Mouse (Mus musculus): ENCODE data around the gene Xntrpc.
"Not testable (repeated sequence)": the region's sequence is repeated elsewhere in the genome, so short reads cannot be mapped to it uniquely, and the experiment has no call there.

Gene Xntrpc

GRCm38 (mm10) chr7:102065046-102065891 is at the start of gene Xntrpc, which contains the start of the genes Rnf121 and Xndc1:
TSS of gene Xntrpc (plus strand) at chr7:102065713.
TSS of gene Rnf121 (minus strand) at chr7:102065469.
TSS of gene Xndc1 (plus strand) at chr7:102065511.
- peak; percentile 92 for DNase-seq

- DNase-seq: no peak
These were observed 48.6 kb upstream of the Xntrpc start for GRCm38 (mm10) chr7:102016936-102017335.

GRCm38 (mm10) chr7:102017452-102017851 is 48.1 kb upstream of the Xntrpc start:
- DNase-seq: no peak

GRCm38 (mm10) chr7:102018034-102018433 is 47.5 kb upstream of the Xntrpc start:
- peak; percentile 41 for DNase-seq

- no peak for DNase-seq
These were observed 46.9 kb upstream of the Xntrpc start, which contains the start of gene Il18bp for GRCm38 (mm10) chr7:102018590-102018989. TSS of gene Il18bp (minus strand) at chr7:102018690.

- DNase-seq: no peak
These were observed 46.2 kb upstream of the Xntrpc start for GRCm38 (mm10) chr7:102019362-102019761.

GRCm38 (mm10) chr7:102020934-102021333 is 44.6 kb upstream of the Xntrpc start:
- DNase-seq: not testable (repeated sequence)

- no peak for DNase-seq
These were observed 41.7 kb upstream of the Xntrpc start for GRCm38 (mm10) chr7:102023821-102024220.

GRCm38 (mm10) chr7:102025187-102026119 is 40.1 kb upstream of the Xntrpc start:
- no peak for DNase-seq

- DNase-seq: no peak
These were observed 30.6 kb upstream of the Xntrpc start for GRCm38 (mm10) chr7:102034904-102035303.

- DNase-seq: no peak
These were observed 30.0 kb upstream of the Xntrpc start for GRCm38 (mm10) chr7:102035534-102035933.

- DNase-seq: no peak
These were observed 28.2 kb upstream of the Xntrpc start for GRCm38 (mm10) chr7:102037318-102037717.

GRCm38 (mm10) chr7:102042314-102042713 is 23.2 kb upstream of the Xntrpc start:
- DNase-seq: no peak

GRCm38 (mm10) chr7:102048524-102048923 is 17.0 kb upstream of the Xntrpc start:
- not testable (repeated sequence) for DNase-seq

GRCm38 (mm10) chr7:102061353-102061752 is 4.2 kb upstream of the Xntrpc start:
- DNase-seq: no peak

- no peak for DNase-seq
These were observed 3.3 kb upstream of the Xntrpc start for GRCm38 (mm10) chr7:102062203-102062602.

GRCm38 (mm10) chr7:102063891-102064290 is 1.6 kb upstream of the Xntrpc start:
- no peak for DNase-seq

GRCm38 (mm10) chr7:102064655-102065045 is 863 bp upstream of the Xntrpc start:
- DNase-seq: no peak

- DNase-seq: no peak
These were observed 850 bp downstream of the Xntrpc start for GRCm38 (mm10) chr7:102066363-102066762.

GRCm38 (mm10) chr7:102076714-102077296 is 11.3 kb downstream of the Xntrpc start:
- DNase-seq: no peak

- DNase-seq: no peak
These were observed 13.0 kb downstream of the Xntrpc start for GRCm38 (mm10) chr7:102078517-102078916.

- no peak for DNase-seq
These were observed 14.8 kb downstream of the Xntrpc start for GRCm38 (mm10) chr7:102080311-102080710.

- DNase-seq: no peak
These were observed 16.3 kb downstream of the Xntrpc start for GRCm38 (mm10) chr7:102081784-102082183.

Data from cerebellum, adult 11-12 months (tissue).